Mouse (Mus musculus) brain, embryonic 14.5 days (tissue): ENCODE data around the gene Eps8l1. TPM values are rescaled to one million over a fixed set of nuclear protein-coding genes. Genes with fewer than 3 reads are reported as not detected.
"Not testable (repeated sequence)": the region's sequence is repeated elsewhere in the genome, so short reads cannot be mapped to it uniquely, and the experiment has no call there.

Experiments used
- DNase-seq: peaks from one replicate; pipeline ENCODE4 v3.0.0-alpha.2; 2011; ENCODE audit warnings: low read depth
- CTCF ChIP-seq: fragments of 200-500 bp; IDR thresholded peaks from 2 replicates; pipeline ENCODE4 v1.5.1; 2012; ENCODE audit warnings: inconsistent platforms, mild to moderate bottlenecking, moderate library complexity, borderline replicate concordance; ENCODE audit not compliant: insufficient read depth, insufficient read length; ENCODE audit errors: extremely low read depth
- POLR2A ChIP-seq: fragments of 200-500 bp; IDR thresholded peaks from 2 replicates; pipeline ENCODE4 v1.6.1; 2012; ENCODE audit warnings: mild to moderate bottlenecking, inconsistent platforms, borderline replicate concordance; ENCODE audit not compliant: poor library complexity, insufficient read depth, insufficient read length, severe bottlenecking; ENCODE audit errors: extremely low read depth
- polyA plus RNA-seq: library from polyadenylated mRNA; depleted of rRNA; stranded (reverse); fragments of >200 nt; gene quantifications from 2 replicates; pipeline ENCODE4 v1.2.3, GENCODE M21; 2012; rRNA removed

Gene Eps8l1
- 5.6 and 6.9 TPM in 2 replicates for polyA plus RNA-seq

DNA sequence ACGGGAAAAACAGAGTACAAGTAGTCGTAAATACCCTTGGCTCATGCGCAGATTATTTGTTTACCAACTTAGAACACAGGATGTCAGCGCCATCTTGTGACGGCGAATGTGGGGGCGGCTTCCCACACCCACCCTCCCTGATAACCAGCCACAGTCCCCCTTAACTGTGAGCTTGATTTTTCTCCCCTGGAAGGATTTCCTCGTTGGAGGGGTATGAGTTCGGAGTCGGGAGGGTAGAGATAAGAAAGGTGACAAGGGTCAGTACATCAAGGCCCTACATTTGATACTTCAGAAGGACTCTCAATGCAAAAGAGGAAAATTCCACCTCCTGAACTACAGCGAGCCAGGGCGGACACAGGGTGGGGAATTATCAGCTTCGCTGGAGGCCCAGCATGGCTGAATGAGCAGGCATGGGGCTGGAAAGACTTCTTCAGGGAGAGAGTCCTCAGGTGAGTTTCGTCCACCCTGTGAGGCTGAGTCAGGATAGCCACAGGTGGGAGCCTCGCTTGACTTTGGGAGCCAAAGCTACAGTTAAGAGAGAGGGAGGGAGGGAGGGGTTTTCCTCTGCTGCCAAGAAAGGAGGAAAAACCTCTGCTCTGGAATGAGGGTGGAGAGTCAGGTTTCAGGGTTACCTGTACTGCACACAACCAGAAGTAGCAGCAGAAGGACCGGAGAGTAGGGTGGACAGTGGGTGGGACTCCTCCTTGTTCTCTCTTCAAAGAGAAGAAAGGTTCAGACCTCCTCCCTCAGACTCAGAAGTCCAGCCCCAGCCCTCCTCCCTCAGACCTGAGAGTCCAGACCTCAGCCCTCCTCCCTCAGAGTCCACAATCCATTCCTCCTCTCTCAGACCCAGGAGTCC, at the start of gene Eps8l1:
Gene Eps8l1, plus strand, starts transcription at position 99 of the 859 bp plus-strand sequence.
- DNase-seq, result peak; percentile 17
- TF ChIP-seq CTCF (no peak), POLR2A (no peak)

GRCm38 (mm10) chr7:4412406-4412805, 48.1 kb upstream of the Eps8l1 start:
- not testable (repeated sequence) for DNase-seq

DNA sequence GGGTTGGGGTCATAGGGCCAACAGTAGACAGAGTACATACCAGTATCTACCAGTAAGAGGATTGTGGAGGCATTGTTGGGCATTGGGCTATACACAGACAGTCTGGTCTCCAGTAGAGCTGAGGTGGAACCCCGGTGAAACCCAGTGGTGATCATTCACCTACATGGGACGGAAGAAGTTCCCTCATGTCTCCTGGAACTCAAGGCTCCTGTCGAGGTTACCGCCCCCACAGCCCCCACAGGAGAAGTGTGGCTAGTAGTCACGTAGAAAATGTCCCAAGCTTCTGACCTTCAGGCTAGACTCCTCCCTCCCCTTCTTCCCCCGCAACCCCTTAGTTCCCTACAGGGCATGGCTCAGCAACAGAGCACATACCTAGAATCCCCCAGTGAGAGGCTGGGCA, 40.8 kb upstream of the Eps8l1 start:
- TF ChIP-seq CTCF (no peak), POLR2A (no peak)
- no peak for DNase-seq

DNA sequence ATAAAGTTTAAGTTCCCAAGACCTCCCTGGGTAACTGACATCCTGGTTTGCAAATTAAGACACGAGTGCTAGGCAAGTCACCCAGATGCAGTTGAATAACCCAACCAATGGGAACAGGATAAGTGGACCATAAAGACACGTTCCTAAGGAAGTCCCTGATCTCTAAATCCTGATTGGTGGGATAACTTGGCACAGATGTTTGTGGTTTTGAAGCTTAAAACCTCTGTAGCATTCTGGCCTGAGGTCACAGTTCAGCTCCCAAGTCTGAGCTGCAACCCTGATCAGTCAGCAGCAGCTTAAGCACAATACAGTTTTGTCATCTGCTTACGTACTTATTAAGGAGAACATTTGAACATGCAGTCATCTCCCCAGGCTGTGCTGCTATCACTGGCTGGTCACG, 40.2 kb upstream of the Eps8l1 start:
- DNase-seq, result no peak

GRCm38 (mm10) chr7:4427161-4427912, 33.1 kb upstream of the Eps8l1 start:
- DNase-seq, result peak; percentile 97
- TF ChIP-seq POLR2A (no peak), CTCF (peak; percentile 96)

More for the DNA sequence above, 40.2 kb upstream of the Eps8l1 start:
- TF ChIP-seq POLR2A (no peak), CTCF (no peak)

DNA sequence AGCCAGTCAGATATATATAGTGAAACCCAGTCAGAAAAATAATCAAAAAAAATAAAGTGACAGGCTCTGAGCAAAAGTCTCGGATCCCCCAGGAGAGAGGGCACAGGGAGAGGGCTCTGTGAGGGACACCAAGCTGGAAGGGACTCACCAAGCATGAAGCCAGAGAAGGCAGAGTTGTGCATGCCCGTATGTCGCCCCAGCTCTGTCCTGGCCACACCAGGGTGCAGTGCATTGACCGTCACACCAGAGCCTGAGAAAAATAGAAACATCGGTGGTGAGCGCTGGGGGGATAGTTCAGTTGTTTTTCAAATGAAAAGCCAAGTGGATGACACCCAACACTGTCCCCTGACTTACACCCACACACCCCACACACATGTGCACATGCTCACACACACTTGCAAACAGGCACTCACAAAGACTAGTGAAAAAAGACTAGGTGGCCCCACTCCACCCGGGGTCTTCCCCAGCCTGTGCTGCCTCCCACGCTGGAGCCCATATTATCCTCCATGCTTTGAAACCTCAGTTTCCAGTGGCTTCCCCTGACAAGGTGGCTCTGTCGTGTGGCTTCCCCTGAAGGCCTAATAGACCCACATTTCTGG, 30.1 kb upstream of the Eps8l1 start:
- no peak for TF ChIP-seq CTCF
- TF ChIP-seq POLR2A, result no peak
- no peak for DNase-seq

- TF ChIP-seq CTCF, result peak; percentile 76; the same call in 1 of the 2 replicates
- no peak for TF ChIP-seq POLR2A
Measured at GRCm38 (mm10) chr7:4431548-4431947, 28.9 kb upstream of the Eps8l1 start.

DNA sequence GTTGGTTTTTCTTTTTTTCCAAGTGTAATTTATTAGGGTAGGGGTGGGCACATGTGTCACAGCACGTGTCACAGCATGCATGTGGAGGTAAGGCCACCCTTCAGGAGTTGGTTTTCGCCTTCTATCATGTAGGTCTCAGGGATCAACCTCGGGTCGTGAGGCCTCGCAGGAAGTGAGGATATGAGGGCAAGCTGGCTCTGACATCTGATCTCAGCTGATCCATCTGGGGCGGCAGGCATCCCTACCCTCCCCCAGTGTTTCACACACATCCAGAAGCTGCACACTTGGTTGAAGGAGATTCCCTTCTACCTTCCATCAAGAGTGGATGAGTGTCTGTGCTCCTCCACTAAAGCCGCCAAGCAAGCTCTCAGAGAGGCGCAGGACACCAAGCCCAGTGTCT, 28.4 kb upstream of the Eps8l1 start:
- TF ChIP-seq CTCF, result no peak
- TF ChIP-seq POLR2A, result no peak
- no peak for DNase-seq

More at GRCm38 (mm10) chr7:4431548-4431947, 28.9 kb upstream of the Eps8l1 start:
- peak; percentile 80 for DNase-seq

GRCm38 (mm10) chr7:4437721-4438120, 22.8 kb upstream of the Eps8l1 start:
- TF ChIP-seq CTCF, result no peak
- no peak for DNase-seq

DNA sequence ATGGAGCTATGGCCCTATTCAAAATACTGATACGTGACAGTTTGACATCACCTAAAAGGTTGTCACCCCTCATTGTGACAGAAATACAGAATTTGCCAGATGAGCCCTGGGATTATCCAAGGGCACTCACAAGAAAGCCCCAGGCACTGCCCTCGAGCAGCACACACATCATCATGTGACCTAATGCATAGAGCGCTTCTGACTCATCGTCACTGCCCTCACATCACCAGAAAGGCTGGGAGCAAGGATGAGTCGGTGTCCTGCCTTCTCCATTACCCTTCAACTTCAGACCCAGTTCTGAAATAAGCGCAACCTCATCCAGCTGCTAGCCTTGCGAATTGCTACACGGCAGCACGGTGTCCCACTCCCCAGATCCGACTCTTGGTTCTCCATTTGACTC, 19.9 kb upstream of the Eps8l1 start:
- DNase-seq, result no peak
- TF ChIP-seq CTCF, result no peak
- no peak for TF ChIP-seq POLR2A

DNA sequence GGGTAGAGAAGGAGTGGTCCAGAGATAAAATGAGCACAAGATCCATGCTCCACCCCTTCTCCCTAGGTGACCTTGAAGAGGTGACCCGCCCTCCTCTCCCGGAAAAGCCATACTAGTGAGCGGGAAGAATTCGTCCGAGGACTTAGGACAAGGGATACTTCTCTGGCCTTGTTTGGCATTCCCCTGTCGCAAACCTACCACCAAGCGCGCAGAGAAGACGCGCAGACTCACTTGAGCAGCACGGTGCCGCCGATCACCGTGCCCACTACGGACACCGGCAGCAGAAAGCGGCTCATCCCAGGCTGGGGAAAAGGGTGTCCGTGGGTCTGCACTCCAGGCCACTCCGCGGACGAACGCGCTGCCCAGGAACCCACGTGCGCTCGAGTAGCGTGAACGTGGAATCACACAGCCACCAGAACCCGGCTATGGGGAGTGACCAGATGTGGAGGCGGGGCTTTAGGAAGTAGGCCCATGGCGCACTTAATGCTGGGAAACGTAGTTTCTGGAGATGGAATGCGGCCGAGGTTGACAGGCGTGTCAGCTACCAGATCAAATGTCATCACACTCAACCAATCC, 15.2 kb upstream of the Eps8l1 start, which contains the start of gene Rdh13:
Gene Rdh13, minus strand, starts transcription at position 434 of the 576 bp plus-strand sequence.
- peak; percentile 95 for DNase-seq
- TF ChIP-seq POLR2A, result 0 out of 2 replicates have a peak, but pooled peaks have one; percentile 9
- no peak for TF ChIP-seq CTCF

DNA sequence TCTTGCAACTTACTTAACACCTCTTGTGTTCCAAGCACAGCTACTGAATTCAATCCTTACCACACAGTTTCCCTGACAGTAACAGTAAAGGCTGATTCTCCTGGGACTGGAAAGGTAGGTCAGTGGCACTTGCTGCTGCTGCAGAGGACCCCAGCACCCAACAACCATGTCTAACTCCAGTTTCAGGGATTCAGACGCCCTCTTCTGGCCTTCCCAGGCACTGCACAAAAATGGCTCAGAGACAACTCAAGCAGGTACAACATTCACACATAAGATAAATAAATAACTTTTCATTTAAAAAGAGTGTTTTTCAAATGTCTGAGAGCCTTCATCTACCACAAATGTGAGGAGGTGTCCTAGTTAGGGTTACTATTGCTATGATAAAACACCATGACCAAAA, 13.3 kb upstream of the Eps8l1 start:
- TF ChIP-seq POLR2A (no peak), CTCF (peak; percentile 14; the same call in 1 of the 2 replicates)

More for the DNA sequence above, 13.3 kb upstream of the Eps8l1 start:
- DNase-seq, result no peak
